Mouse (Mus musculus) left cerebral cortex, adult 11 months (tissue): ENCODE results near the gene Acbd4.

Experiments
- DNase-seq: peaks from one replicate; pipeline ENCODE4 v3.0.0; 2022; ENCODE audit warnings: low spot score

Gene Acbd4

DNA sequence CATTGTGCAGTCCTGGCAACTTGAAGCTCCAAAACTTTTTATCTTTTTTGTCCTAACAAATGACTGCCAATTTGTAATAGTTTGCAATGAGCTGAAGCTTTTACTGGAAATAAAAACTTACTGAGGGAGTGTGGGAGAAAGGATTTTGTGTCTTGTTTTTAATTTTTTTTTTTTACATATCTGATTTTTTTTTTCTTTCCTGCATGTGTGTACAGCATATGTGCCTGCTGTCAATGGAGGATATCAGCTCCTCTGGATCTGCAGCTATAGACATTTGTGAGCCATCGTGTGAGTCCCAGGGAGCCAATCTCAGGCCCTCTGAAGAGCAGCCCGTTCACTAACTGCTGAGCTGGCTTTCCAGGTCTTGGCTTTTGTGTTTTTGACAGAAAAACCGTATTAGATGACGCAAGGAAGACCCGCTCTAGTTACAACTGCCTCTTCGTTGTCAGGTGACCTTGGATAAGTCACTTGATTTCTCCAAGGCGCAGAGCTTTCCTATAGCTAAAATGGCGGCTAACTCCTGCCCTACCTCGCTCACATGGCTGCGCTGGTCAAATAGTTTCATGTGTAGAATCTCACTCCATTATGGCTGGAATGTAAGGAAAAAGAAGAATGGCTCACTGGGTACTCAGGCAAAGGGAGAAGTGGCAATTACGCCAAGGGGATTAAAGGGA, 12.9 kb downstream of the Acbd4 start:
- DNase-seq, result no peak

DNA sequence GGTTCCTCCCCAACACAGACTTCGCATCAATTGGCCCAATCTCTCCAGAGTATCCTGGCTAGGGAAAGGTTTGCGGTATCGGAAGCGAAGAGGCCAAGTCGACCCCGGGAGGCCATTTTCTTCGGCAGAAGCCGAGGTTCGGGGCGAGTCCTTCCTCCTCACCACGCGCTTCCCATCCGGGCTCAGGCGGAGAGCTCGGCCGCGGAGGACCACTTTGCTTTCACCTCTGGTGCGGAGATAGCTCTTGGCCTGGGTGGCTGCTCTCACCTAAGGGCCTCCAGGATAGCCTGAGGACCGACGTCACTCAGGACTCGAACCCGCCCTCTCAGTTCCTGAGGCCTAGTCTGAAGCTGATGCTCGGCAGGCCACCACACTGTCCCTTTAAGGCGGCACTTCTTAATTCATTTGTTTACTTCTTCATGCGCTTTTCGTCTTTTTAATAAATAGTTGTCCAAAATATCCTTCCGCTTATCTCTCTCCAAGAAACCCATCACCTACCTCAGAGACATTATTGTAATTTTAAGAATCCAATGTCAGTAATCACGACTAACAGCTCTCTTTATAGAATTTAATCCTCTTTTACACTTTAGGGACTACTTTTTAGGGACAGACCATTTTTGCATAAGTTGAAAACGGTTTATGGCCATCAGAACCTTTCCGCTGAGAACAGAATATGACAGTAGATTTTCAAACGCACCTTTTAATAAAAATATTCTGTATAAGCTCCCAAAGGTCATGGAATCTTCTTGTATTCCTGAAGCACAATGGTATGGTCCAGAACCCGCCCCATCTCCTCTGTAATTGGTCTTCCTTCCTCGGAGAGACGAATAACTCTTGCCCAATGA, 13.9 kb downstream of the Acbd4 start:
- no peak for DNase-seq

DNA sequence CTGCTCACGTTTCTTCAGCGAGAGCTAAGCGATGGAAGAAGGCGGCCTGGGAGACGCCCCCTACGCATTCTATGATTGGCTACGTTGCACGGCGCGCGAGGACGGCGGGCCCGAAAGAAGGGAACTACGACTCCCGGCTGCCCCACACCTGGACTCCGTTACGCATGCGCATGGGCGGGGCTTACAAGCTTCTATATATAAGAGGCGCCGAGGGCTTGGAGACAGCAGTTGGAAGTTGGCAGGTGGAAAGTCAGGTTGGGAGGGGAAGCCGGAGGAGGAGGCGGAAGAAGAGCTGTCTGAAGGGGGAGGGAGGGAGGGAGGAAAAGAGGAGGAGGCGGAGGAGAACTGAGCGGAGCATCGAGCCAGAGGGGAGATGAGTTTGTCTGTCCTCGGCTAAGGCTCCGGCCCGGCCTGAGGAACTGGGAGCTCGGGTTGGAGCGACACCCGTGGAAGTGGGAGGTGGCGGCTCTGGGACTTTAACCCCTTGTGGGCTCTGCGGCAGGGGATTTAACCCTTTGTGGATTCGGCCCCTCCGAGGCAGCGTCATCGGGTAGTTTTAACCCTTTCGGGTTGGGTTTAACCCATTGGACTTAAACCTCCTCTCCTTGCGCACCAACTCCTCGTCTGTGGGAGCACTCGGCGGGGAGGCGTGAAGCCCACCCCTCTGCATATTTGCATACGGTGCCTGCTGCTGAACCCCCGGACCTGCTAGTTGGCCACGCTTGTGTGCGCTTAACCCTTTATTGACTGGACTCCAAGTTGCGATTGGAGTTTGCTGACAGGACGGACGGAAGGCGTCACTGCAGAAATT, 14.7 kb downstream of the Acbd4 start, which contains the start of gene Hexim1:
Hexim1 (plus strand) TSS at position 224 of the 811 bp plus-strand sequence.
- peak; percentile 99 for DNase-seq

DNA sequence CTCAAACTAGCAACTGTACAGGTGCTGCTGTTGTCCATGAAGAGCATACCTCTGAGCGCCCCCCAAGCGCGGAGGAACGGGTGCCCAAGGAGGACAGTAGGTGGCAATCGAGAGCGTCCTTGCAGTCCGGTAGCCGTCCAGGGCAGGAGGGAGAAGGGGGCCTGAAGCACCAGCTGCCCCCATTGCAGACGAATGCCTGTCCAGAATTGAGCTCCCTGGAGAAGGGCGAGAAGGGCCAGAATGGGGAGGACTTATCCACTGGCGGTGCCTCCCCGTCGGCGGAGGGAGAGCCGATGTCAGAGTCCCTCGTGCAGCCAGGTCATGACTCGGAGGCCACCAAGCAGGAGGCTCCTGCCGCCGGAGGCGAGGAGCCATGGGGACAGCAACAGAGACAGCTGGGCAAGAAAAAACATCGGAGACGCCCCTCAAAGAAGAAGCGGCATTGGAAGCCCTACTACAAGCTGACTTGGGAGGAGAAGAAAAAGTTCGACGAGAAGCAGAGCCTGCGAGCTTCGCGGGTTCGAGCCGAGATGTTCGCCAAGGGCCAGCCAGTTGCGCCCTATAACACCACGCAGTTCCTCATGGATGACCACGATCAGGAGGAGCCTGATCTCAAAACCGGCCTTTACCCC, 15.6 kb downstream of the Acbd4 start:
- DNase-seq, result no peak

DNA sequence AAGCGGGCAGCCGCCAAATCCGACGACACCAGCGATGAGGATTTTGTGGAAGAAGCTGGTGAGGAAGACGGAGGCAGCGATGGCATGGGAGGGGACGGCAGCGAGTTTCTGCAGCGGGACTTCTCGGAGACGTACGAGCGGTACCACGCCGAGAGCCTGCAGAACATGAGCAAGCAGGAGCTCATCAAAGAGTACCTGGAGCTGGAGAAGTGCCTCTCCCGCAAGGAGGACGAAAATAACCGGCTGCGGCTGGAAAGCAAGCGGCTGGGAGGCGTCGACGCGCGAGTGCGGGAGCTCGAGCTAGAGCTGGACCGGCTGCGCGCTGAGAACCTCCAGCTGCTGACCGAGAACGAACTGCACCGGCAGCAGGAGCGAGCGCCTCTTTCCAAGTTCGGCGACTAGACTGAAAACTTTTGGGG, 16.1 kb downstream of the Acbd4 start:
- DNase-seq, result no peak

DNA sequence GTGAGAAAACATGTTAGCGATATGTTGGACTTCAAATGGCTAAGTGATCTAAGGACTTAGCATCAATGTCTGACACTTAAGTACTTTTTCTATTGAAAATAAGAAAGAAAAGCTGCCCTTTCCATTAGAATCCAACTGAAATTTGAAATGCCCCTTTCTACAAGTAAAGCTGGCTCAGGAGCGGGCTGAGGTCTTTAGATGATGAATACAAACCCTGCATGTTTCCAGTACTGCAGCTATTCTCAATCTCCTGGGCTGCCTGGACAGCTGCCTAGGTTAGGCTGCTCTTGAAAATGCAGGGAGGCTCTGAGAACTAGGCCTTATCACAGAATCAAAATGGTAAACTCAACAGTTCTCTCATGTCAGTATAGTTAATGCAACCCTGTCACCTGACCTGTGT, 17.4 kb downstream of the Acbd4 start:
- DNase-seq, result no peak

DNA sequence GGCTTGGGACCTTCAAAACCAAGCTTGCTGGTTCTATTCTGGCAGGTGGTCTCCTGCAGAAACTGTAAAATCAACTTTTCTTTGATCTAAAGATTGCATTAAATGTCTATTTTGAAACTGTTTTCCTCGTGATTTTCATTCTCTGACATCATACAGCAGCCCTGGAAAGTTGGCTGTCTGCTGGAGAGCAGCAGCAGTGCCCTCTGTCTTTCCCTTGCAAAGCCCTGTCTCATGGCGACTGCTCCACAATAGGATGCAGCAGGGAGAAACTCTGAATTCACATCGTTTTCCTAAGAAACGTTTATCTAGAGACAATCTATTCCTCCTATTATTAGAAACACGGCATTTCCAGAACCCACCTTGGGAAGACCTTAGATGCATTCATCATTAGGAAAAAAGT, 18.1 kb downstream of the Acbd4 start:
- no peak for DNase-seq

DNA sequence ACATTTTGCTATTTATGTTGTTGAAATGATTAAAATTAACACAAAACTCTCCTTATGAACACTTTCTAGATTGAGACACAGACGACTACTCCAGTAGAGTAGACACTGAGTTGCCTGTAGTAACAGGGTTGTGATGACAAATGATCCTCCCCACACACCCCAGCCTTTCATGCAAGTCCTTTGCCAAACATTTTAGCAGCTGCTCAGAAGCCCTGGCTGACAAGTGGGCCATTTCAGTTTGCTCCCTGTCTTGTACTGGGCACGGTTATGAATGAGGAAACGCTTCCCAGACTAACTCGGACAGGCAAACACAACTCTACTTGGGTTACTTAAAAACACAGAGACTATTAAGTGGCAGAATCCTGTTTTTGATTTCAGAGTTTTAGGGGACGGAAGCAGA, 18.8 kb downstream of the Acbd4 start:
- DNase-seq, result no peak

DNA sequence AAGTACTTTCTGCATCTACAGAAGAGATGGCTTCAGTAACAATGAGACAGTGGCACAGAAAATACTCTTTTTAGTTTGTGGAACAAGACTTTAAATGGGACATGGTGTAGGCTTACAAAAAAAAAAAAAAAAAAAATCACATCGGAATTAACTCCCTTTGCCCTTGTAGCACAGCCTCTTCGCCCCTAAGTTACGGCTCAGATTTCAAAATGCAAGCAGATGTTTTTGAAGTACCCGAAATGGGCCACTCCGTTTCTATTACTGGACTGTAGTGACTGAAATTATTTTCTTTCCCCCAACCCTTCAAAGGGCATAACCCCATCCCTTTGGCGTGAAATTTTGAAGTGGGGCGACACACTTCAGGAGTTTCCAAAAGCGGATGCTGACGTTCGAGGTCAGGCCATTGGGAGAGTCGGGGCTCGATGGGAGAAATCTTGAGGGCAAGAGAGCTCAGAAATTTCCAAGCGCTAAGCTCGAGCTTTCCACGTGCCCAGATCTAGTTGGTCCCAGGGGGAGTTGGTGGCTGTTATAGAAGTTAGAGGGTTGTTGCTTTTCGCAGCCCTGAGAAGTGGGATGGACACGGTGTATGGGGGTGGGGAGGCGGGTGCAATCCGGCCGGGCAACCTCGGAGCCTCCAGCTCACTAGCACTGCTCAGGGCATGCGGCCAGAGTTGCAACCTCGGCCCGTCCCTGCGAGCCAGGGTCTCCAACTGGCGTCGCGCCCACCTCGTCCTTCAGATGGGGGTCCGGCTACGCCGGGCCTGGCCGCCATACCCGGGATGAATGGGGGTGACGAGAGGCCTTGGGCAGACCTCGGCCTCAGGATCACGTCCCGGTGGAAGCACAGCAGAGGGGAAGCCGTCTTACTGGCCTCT, 30.5 kb downstream of the Acbd4 start, which contains the start of gene Hexim2:
Hexim2 (plus strand) TSS at position 729 of the 875 bp plus-strand sequence.
- DNase-seq, result no peak

DNA sequence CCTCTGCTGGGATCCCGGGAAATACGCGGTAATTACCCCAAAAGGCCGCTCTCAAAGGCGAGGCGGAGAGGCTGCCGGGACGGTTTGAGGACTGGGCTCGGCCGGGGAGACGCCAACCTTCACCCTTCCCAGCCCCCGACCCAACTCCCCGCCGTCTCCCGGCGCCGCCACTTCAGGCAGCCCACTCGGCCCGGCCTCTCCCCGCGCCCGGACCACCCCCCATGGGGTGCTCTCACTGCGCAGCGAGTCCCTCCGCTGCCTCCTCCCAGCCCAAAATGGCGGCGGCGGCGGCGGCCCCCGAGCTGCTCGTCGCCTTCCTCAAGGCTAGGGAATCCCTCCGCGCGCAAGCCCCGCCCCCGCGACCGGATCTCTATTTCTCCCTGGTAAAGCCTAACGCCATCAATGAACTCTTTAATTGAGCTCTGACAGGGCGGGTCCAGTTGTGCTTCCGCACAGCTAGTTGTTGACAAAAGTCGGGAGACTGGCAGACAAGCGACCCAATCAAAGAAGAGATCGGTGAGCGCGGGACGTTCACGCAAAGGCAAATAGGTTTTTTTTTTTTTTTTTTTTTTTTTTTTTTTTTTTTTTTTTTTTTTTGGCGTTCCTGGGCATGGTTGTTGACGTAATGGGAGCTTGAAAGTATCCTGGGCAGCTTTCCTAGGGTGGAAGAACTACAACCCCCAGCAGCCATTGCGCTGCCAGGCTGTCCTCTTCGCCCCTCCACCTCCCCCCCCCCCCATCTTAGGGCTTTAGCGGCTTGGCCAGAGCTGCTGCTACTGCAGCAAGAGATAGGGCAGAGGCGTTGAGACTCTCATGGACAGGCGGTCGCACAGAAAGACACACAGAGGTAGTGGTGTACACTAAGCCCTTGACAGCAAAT, 31.3 kb downstream of the Acbd4 start:
- peak; percentile 99 for DNase-seq

DNA sequence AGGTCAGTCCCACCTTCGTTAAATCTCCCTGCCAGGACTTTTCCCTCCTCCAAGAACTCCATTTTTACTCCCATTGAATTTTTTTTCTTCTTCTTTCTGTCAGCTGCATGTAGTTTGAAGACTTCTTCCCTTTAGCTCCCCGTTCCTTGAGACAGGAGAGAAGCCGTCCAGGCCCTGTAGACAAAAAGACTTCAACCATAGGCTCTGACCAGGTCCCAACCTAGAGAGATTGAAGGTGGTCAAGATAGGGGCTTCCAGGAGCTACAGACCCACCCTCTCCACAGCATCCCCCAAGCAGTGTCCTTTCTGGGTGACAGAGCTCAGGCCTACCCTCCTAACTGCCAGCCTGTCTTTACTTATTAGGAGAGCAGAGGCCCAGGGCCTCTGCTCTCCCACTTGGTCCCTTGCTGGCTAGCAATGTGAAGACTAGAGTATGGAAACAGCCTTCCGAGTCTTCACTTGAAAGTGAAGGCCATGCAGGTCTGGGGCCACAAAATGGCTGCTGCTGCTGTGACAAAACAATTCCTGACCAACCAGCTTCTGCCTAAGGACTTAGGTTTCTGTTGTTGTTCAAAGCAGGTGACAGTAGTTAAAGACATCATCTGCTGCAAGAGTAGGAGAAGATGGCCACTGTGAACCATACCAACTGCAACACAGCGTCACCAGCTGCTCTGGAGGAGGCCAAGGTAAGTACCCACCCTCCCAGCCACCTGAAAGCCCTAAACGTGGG, 32.1 kb downstream of the Acbd4 start:
- no peak for DNase-seq

DNA sequence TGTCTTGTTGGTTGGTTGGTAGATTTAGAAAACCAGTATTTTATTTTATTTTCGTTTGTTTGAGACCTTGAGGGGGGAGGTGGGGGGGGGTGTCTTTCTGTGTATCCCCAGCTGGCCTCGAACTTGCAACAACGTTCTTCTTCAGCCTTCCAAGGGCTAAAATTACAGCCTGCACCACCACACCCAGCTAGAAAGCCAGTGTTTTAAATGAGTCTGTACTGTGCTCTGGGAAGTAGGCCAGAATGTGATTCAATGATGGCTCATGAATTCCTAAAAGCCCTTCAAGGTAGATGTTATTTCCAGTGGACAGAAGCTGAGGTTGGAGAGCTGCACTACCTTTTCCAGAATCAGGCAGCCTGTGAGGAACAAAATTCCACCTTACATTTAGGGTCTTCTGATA, 32.7 kb downstream of the Acbd4 start:
- no peak for DNase-seq

DNA sequence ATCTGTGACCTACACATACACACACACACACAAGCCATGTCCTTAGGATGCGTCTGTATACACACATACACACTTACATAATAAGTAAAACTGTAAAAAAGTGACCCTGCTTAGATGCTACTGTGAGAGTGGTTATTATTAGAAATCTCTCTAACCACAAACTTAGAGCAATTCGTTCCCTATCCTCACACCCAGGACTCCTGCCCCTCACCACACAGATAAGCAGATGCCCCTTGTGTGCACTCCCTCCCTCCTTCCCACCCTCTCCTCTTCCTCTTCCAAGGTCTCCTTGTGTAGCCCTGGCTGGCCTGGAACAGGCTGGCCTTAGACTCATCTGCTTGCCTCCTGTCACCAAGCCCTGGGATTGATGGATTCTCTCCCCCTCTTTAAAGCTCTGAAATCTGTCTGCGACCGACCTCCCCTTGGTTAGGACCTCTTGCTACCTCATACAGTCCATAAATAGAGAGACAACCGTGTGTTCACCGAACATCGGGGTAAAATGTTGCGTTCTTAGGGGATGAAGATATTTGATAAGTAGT, 34.6 kb downstream of the Acbd4 start:
- no peak for DNase-seq

DNA sequence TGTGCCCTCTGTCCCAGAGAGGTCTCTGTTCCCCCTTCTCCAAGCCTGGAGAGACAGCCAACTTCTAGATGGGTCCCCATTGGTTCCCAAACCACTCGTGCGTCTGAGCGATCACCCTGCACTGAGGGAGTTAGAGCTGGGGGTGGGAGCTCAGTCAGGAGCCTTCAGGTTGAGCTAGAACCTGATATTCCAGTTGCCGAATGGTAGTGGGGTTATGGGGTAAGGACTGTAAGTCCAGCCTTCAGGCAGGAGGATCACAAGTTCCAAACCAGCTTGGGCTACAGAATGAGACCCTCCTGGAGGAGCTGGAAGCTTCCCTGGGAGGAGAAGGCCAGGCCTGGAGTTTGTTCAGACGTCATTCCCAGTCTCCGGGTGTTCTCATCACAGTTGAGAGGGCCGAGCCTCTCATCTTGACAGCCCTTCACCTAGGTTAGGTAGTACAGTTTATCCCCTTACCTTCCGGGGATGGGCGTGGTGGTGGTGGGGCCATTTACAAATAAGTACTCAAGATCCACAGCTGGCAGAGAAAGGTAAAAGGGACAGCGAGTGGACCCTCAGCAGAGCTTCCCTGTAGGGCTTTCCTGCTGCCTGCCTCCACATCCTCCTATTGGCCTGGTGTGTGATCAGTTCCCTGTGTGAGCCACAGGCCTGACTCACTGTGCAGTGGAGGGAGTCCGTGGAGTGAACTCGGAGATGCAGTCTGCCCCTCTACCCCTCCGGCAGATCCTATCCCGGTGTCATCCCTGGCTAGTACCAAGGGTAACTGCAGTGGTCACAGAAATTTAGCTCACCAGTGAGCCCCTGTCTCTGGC, 38.7 kb downstream of the Acbd4 start:
- DNase-seq, result no peak

DNA sequence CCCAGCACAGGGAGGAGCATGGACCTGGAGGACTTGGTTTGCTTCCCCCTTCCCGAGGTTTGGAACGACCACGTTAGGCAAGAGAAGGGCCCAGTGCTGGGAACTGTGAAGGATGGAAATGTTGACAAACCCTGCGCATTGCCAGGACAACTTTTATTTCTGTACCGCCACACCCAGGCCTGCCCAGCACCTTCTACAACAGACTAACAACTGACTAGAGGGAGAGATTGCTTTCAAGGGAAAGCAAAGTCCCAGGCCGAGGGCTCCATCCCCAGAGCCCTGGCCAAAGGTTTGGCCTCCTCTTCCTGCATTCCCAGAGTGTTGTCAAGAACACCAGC, 39.2 kb downstream of the Acbd4 start:
- DNase-seq, result no peak

DNA sequence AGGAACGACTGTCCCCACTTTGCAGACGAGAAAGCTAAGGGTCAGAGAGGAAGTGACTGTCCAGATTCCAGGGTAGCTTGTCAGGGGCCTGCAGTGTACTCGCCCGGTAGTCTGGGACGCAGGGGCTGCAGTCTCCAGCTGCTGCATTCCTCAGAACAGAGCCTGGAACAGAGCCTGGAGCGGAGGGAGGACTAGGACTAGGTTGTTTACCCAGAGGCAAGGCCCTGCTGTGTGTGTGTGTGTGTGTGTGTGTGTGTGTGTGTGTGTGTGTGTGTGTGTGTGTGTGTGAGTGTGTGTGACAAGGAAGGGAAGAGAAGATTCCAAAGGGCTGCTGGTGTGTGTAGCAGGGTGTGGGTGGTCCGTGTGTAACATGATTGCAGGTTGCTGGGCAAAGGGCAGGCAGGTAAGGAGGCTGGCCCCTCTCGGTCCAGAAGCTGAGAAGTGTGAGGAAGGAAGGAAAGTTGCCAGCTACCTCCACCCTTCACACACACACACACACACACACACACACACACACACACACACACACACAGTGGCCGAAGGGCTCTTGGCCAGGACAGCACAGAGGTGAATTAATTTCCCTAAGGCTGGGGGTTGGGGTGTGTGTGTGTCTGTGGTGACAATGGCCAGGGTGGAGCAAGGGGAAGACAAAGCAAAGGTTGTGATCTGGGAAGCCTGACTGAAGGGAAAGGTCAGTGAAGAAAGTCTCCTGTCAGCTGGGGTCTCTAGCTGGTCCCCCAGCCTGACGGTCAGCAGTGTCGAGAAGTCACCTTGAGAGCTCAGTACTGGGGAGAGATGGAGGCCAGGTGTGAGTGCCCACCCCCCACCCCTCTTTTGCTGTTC, 39.8 kb downstream of the Acbd4 start:
- no peak for DNase-seq

DNA sequence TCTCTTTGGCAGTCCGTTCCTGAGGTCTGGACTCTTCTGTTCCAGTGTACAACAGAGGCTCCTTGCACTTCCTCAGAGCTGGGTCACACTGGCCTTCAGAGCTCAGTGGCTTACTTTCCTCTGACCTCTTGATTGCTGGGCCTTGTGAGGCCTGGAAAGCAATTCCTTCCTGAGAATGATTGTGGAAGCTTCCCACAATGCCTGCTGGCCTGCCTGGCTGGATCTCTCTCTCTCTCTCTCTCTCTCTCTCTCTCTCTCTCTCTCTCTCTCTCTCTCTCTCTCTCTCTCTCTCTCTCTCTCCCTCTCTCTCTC, 40.4 kb downstream of the Acbd4 start:
- DNase-seq, result no peak
